Mouse (Mus musculus) heart, adult 2 months (tissue): ENCODE data around the gene Ccdc9b. TPM values are rescaled to one million over a fixed set of nuclear protein-coding genes. Genes with fewer than 3 reads are reported as not detected.

Source experiments
- DNase-seq, 2 experiments: peaks; one replicate each; pipeline ENCODE4 v3.0.0; 2021
- H3K27ac ChIP-seq: fragments of 200-600 bp; 2 replicates; pipeline ENCODE4 v1.8.1; 2022
- H3K27me3 ChIP-seq: fragments of 200-500 bp; 2 replicates; pipeline ENCODE4 v1.6.1; 2012; ENCODE audit warnings: mild to moderate bottlenecking, low read length, inconsistent platforms, mixed read lengths; ENCODE audit not compliant: control insufficient read depth, insufficient read depth
- H3K36me3 ChIP-seq: fragments of 200-500 bp; 2 replicates; pipeline ENCODE4 v1.6.1; 2012; ENCODE audit warnings: low read length, inconsistent platforms; ENCODE audit not compliant: control insufficient read depth, insufficient read depth
- H3K4me1 ChIP-seq: fragments of 200-500 bp; 2 replicates; pipeline ENCODE4 v1.6.1; 2011; ENCODE audit warnings: low read length; ENCODE audit not compliant: control insufficient read depth, insufficient read depth
- H3K4me3 ChIP-seq: fragments of 200-600 bp; 2 replicates; pipeline ENCODE4 v1.8.1; 2022
- H3K79me2 ChIP-seq: fragments of 200-500 bp; replicated peaks from 2 replicates; pipeline ENCODE4 v1.6.1; 2012; ENCODE audit warnings: mild to moderate bottlenecking, inconsistent platforms, low read length, moderate library complexity, mixed read lengths; ENCODE audit not compliant: control insufficient read depth, insufficient read depth
- H3K9ac ChIP-seq: fragments of 200-500 bp; 2 replicates; pipeline ENCODE4 v1.6.1; 2012; ENCODE audit warnings: low read depth, mild to moderate bottlenecking, control low read depth, inconsistent platforms, low read length, mixed read lengths
- CTCF ChIP-seq: fragments of 200-600 bp; IDR thresholded peaks from 2 replicates; pipeline ENCODE4 v1.8.1; 2022; ENCODE audit warnings: antibody characterized with exemption, mild to moderate bottlenecking, moderate library complexity
- EP300 ChIP-seq: fragments of 200-500 bp; IDR thresholded peaks from 2 replicates; pipeline ENCODE4 v1.6.1; 2011; ENCODE audit warnings: low read depth, low read length, control low read depth; ENCODE audit not compliant: insufficient read depth
- POLR2A ChIP-seq: fragments of 200-500 bp; IDR thresholded peaks from 2 replicates; pipeline ENCODE4 v1.6.1; 2011; ENCODE audit warnings: mild to moderate bottlenecking, low read depth, low read length, control low read depth; ENCODE audit not compliant: insufficient read depth
- WGBS: fragments of 180-500 bp; shearing (Covaris S2); methylation state at CpG from one replicate; pipeline ENCODE4 v1.1.7; 2018; 5-methylcytosine and 5-hydroxymethylcytosine counted together
- intact Hi-C: fragments of 180-260 bp; cut with DNase I; formaldehyde crosslinking; loops from one replicate; pipeline ENCODE4 v1.15.1; 2025
- polyA plus RNA-seq: library from polyadenylated mRNA; depleted of rRNA; stranded (reverse); fragments of >200 nt; gene quantifications from 2 replicates; pipeline ENCODE4 v1.2.3, GENCODE M21; 2012; rRNA removed
- total RNA-seq, 2 experiments: library from RNA; stranded (reverse); gene quantifications; 2 replicates each; pipeline ENCODE4 v1.2.3; 2021

The Ccdc9b gene
- total and polyA plus RNA-seq, 3 experiments = 15.1 to 26.4 (median 24.3) TPM

DNA sequence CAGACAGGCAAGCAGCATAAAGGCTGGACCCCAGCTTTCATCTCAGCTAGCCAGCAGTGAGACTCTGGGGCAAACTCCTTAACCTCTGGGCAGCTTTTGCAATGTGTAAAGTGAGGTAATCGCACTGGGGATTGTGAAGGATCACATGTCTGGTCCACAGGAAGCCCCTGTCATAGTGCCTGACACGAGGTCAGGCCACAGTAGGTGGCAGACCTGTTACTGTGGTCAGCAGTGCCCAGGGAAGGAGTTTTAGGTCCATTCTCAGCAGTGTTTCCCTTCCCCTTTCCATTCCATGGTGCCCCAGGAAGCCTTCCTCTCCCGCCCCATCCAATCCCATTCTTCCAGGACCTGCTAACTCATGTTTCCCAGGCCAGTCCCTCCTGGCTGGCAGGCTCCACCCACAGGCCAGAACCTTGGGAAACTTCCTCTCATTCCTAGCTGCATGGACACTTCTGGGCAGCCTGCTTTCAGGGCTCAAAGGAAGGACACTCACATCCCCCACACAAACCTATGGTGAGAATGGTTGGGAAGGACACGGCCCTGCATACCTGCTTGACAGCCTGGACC, 52.7 kb downstream of the Ccdc9b start:
- no peak for DNase-seq
- TF ChIP-seq CTCF (no peak), POLR2A (no peak), EP300 (no peak)
- no peak overlapping the region for H3K9ac ChIP-seq
- no peaks in the 10 kb centered on the region for H3K36me3 ChIP-seq
- H3K27me3 ChIP-seq = peaks cover 5% of the 10 kb centered on the region
- H3K4me1 ChIP-seq = peaks cover 6% of the 10 kb centered on the region
- H3K27ac ChIP-seq = no peak overlapping the region
- intact Hi-C loops = no loop called here
- WGBS = 56% methylated on average over 4 of the region's 4 CpGs
- H3K79me2 ChIP-seq = no peaks in the 10 kb centered on the region
- no peak overlapping the region for H3K4me3 ChIP-seq

DNA sequence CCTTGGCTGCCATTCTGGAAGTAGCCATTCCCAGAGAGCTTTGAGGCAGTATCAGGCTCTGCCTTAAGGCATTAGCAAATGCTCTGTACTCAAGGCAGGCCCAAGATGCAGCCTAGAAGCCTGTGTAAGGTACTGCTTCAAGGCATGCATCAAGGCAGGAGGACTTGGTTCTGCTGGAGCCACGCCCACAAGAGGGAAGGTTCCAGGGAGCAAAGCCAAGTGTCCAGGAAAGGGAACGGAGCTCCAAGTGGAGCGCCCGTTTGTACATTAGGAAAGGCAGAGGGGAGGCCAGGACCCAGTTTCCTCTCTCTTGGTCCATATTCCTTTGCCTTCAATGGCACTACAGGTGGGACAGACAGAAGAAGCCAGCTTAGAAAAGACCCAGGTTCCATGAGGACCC, 54.0 kb downstream of the Ccdc9b start:
- DNase-seq = no peak
- Histone ChIP-seq H3K27me3 (peaks cover 9% of the 10 kb centered on the region), H3K79me2 (no peaks in the 10 kb centered on the region), H3K27ac (no peak overlapping the region), H3K36me3 (no peaks in the 10 kb centered on the region), H3K4me3 (no peak overlapping the region), H3K9ac (no peak overlapping the region), H3K4me1 (peaks cover 6% of the 10 kb centered on the region)
- intact Hi-C loops = no loop called here
- TF ChIP-seq POLR2A (no peak), CTCF (no peak), EP300 (no peak)
- WGBS = 32% methylated on average over 4 of the region's 4 CpGs

DNA sequence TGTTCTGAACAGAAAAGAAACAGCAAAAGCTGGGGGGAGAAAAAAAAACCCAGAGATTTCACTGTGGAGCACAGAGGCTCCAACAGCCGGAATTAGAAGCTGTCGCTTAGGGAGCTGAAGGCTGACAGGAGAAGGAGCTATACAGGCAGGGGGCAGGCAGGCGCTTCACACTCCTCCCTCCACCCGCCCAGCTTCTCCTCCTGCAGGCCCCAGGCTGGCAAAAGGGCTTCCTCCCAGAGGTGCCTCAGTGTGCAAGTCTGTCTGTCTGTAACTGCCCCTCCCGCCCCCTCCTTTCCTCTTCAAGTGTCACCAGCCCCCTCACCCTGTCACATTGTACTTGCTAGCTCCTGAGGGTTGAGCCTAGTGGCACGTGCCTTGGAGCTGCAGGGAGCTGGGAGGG, 56.0 kb downstream of the Ccdc9b start:
- Histone ChIP-seq H3K9ac (no peak overlapping the region; the same call in 1 of the 2 replicates), H3K79me2 (no peaks in the 10 kb centered on the region), H3K27ac (no peak overlapping the region), H3K4me1 (peaks cover 5% of the 10 kb centered on the region), H3K27me3 (peaks cover 18% of the 10 kb centered on the region), H3K36me3 (no peaks in the 10 kb centered on the region), H3K4me3 (no peak overlapping the region)
- no peak for DNase-seq
- TF ChIP-seq CTCF (peak; percentile 22; the same call in 1 of the 2 replicates), EP300 (no peak)
- 32% methylated on average over 6 of the region's 6 CpGs for WGBS
- intact Hi-C loops = no loop called here

Other genes with a start within 250 kb of the Ccdc9b start
- 1 to 10 TPM; 5.5 to 7.0 TPM for gene Bmf, start 213.0 kb downstream of the Ccdc9b start, total RNA-seq
- 2.9 and 5.7 TPM in 2 replicates for gene Bmf, start 213.0 kb downstream of the Ccdc9b start, polyA plus RNA-seq
- 1 to 10 TPM in 1 of 2 experiments, under 1 TPM in 1; 0.65 to 1.8 TPM for gene Bub1b, start 164.4 kb downstream of the Ccdc9b start, total RNA-seq
- 0.25 and 1.1 TPM in 2 replicates for gene Bub1b, start 164.4 kb downstream of the Ccdc9b start, polyA plus RNA-seq
- gene Pak6, start 99.4 kb downstream of the Ccdc9b start, total RNA-seq = 1 to 10 TPM; 6.1 to 8.1 TPM
- 11.1 and 12.7 TPM in 2 replicates for gene Pak6, start 99.4 kb downstream of the Ccdc9b start, polyA plus RNA-seq
- gene Ankrd63, start 58.7 kb downstream of the Ccdc9b start, total RNA-seq = 1 to 10 TPM; 1.3 to 2.5 TPM
- 1.1 and 3.5 TPM in 2 replicates for gene Ankrd63, start 58.7 kb downstream of the Ccdc9b start, polyA plus RNA-seq
- 1 to 10 TPM; 2.5 to 2.6 TPM for gene Plcb2, start 34.2 kb downstream of the Ccdc9b start, total RNA-seq
- gene Plcb2, start 34.2 kb downstream of the Ccdc9b start, polyA plus RNA-seq = 2.4 and 2.7 TPM in 2 replicates
- 10 to 100 TPM; 31.8 to 34.9 TPM for gene Inafm2, start 16.9 kb downstream of the Ccdc9b start, total RNA-seq
- 8.8 and 16.3 TPM in 2 replicates for gene Inafm2, start 16.9 kb downstream of the Ccdc9b start, polyA plus RNA-seq
- gene Phgr1, start 10.1 kb upstream of the Ccdc9b start, total RNA-seq = not detected
- not detected in 2 replicates for gene Phgr1, start 10.1 kb upstream of the Ccdc9b start, polyA plus RNA-seq
- gene Disp2, start 17.1 kb upstream of the Ccdc9b start, total RNA-seq = under 1 TPM in 1 of 2 experiments, not detected in 1; 0.11 TPM
- 0.39 and 0.53 TPM in 2 replicates for gene Disp2, start 17.1 kb upstream of the Ccdc9b start, polyA plus RNA-seq
- gene Knstrn, start 51.3 kb upstream of the Ccdc9b start, total RNA-seq = under 1 TPM; 0.64 to 0.68 TPM
- 0.23 and 0.59 TPM in 2 replicates for gene Knstrn, start 51.3 kb upstream of the Ccdc9b start, polyA plus RNA-seq
- 100 to 1,000 TPM; 356 to 463 TPM for gene Ivd, start 99.3 kb upstream of the Ccdc9b start, total RNA-seq
- gene Ivd, start 99.3 kb upstream of the Ccdc9b start, polyA plus RNA-seq = 215 and 327 TPM in 2 replicates
- 10 to 100 TPM; 14.8 to 20.1 TPM for gene Bahd1, start 137.7 kb upstream of the Ccdc9b start, total RNA-seq
- 9.5 and 9.9 TPM in 2 replicates for gene Bahd1, start 137.7 kb upstream of the Ccdc9b start, polyA plus RNA-seq
- gene Chst14, start 163.8 kb upstream of the Ccdc9b start, total RNA-seq = 1 to 10 TPM; 7.8 to 8.2 TPM
- 9.5 and 10.4 TPM in 2 replicates for gene Chst14, start 163.8 kb upstream of the Ccdc9b start, polyA plus RNA-seq